Mouse (Mus musculus) frontal cortex, postnatal 14 days (tissue): Measurements from ENCODE around the gene Rpusd2.
A peak's percentile ranks its signal among the peaks of the same experiment; 100 is the strongest.

ENCODE experiments used
- DNase-seq, 2 experiments: peaks; one replicate each; pipeline ENCODE4 v3.0.0; 2022; ENCODE audit warnings: low spot score in 2 of 2

Gene Rpusd2

GRCm38 (mm10) chr2:119028941-119029551, 5.5 kb upstream of the Rpusd2 start, which contains the start of gene Ccdc32:
Gene Ccdc32, minus strand, starts transcription at chr2:119029393.
- DNase-seq, result peak; percentile 90 to 92

- DNase-seq, result no peak
Measured at GRCm38 (mm10) chr2:119032191-119032590, 2.4 kb upstream of the Rpusd2 start.

GRCm38 (mm10) chr2:119035397-119035745, 781 bp downstream of the Rpusd2 start:
- DNase-seq, result no peak

- no peak for DNase-seq
Measured at GRCm38 (mm10) chr2:119040882-119041281, 6.3 kb downstream of the Rpusd2 start.

GRCm38 (mm10) chr2:119045163-119045562, 10.6 kb downstream of the Rpusd2 start:
- DNase-seq, result no peak

GRCm38 (mm10) chr2:119046649-119047611, 12.3 kb downstream of the Rpusd2 start, which contains the start of gene Knl1:
Gene Knl1, plus strand, starts transcription at chr2:119047119.
- DNase-seq, result peak; percentile 94 to 99

GRCm38 (mm10) chr2:119047849-119048248, 13.3 kb downstream of the Rpusd2 start:
- no peak for DNase-seq

- DNase-seq, result no peak
Measured at GRCm38 (mm10) chr2:119050132-119050650, 15.6 kb downstream of the Rpusd2 start.

- no peak for DNase-seq
Measured at GRCm38 (mm10) chr2:119060139-119060538, 25.5 kb downstream of the Rpusd2 start.

GRCm38 (mm10) chr2:119072397-119072796, 37.8 kb downstream of the Rpusd2 start:
- no peak for DNase-seq

GRCm38 (mm10) chr2:119086156-119086555, 51.6 kb downstream of the Rpusd2 start:
- no peak for DNase-seq
